Mouse (Mus musculus): Measurements from ENCODE around the gene Sstr1. TPM values are rescaled to one million over a fixed set of nuclear protein-coding genes. Genes with fewer than 3 reads are reported as not detected.

Sstr1 gene
- total and polyA plus RNA-seq, 3 experiments: not detected

Other genes starting within 250 kb of the Sstr1 start
- gene Clec14a, start 57.5 kb downstream of the Sstr1 start, total RNA-seq (2012; rRNA removed): not detected in 2 replicates
- not detected in 2 replicates for gene Clec14a, start 57.5 kb downstream of the Sstr1 start, total RNA-seq (2014; rRNA removed)
- gene Clec14a, start 57.5 kb downstream of the Sstr1 start, polyA plus RNA-seq (2012; ENCODE audit: insufficient read length, low read depth): not detected in 2 replicates

Measured in CH12.LX (cell line).